Mouse (Mus musculus): ENCODE data around the gene Ttc30a2. TPM values are rescaled to one million over a fixed set of nuclear protein-coding genes. Genes with fewer than 3 reads are reported as not detected.

Ttc30a2 gene
- polyA plus RNA-seq, 1 experiment from 2014 or later: 1.2 TPM

GRCm38 (mm10) chr2:75964512-75964911 is 13.5 kb downstream of the Ttc30a2 start:
- no peak overlapping the region for H3K4me3 ChIP-seq (ENCODE audit: low read depth, low read length)

GRCm38 (mm10) chr2:75964051-75964450 is 13.9 kb downstream of the Ttc30a2 start:
- Histone ChIP-seq H3K27ac (ENCODE audit: low read depth, low read length) (no peak overlapping the region), H3K4me1 (ENCODE audit: control insufficient read depth, insufficient read depth, low read length) (peaks cover 16% of the 10 kb centered on the region), H3K27me3 (ENCODE audit: control insufficient read depth, insufficient read depth, low read length) (no peaks in the 10 kb centered on the region), H3K4me3 (ENCODE audit: low read depth, low read length) (no peak overlapping the region), H3K9me3 (ENCODE audit: control insufficient read depth, low read length) (no peaks in the 10 kb centered on the region), H3K9ac (replicated peaks; ENCODE audit: low read depth, low read length) (no peak overlapping the region), H3K4me2 (ENCODE audit: low read depth, low read length) (no peak overlapping the region), H3K36me3 (ENCODE audit: control insufficient read depth, insufficient read depth, low read length) (no peaks in the 10 kb centered on the region)
- 68% methylated on average over 5 of the region's 5 CpGs for WGBS
- no peak for ATAC-seq (ENCODE audit: low read depth)

More at GRCm38 (mm10) chr2:75964512-75964911, 13.5 kb downstream of the Ttc30a2 start:
- 19% methylated on average over 14 of the region's 14 CpGs for WGBS
- H3K4me1 ChIP-seq (ENCODE audit: control insufficient read depth, insufficient read depth, low read length): peaks cover 11% of the 10 kb centered on the region
- no peaks in the 10 kb centered on the region for H3K27me3 ChIP-seq (ENCODE audit: control insufficient read depth, insufficient read depth, low read length)
- no peaks in the 10 kb centered on the region for H3K36me3 ChIP-seq (ENCODE audit: control insufficient read depth, insufficient read depth, low read length)
- peak overlapping the region; percentile 38; the same call in 1 of the 2 replicates for H3K4me2 ChIP-seq (ENCODE audit: low read depth, low read length)
- H3K27ac ChIP-seq (ENCODE audit: low read depth, low read length): no peak overlapping the region
- no peaks in the 10 kb centered on the region for H3K9me3 ChIP-seq (ENCODE audit: control insufficient read depth, low read length)
- H3K9ac ChIP-seq (replicated peaks; ENCODE audit: low read depth, low read length): no peak overlapping the region
- peak; percentile 24; the same call in 1 of the 2 replicates for ATAC-seq (ENCODE audit: low read depth)

- Histone ChIP-seq H3K4me3 (ENCODE audit: low read depth, low read length) (no peak overlapping the region), H3K36me3 (ENCODE audit: control insufficient read depth, insufficient read depth, low read length) (no peaks in the 10 kb centered on the region), H3K4me2 (ENCODE audit: low read depth, low read length) (no peak overlapping the region), H3K27ac (ENCODE audit: low read depth, low read length) (no peak overlapping the region), H3K9me3 (ENCODE audit: control insufficient read depth, low read length) (no peaks in the 10 kb centered on the region), H3K4me1 (ENCODE audit: control insufficient read depth, insufficient read depth, low read length) (peaks cover 16% of the 10 kb centered on the region), H3K27me3 (ENCODE audit: control insufficient read depth, insufficient read depth, low read length) (no peaks in the 10 kb centered on the region), H3K9ac (replicated peaks; ENCODE audit: low read depth, low read length) (no peak overlapping the region)
- no peak for ATAC-seq (ENCODE audit: low read depth)
- WGBS: 48% methylated on average over 10 of the region's 10 CpGs
Observed at GRCm38 (mm10) chr2:75963211-75963840, 14.6 kb downstream of the Ttc30a2 start.

- peaks cover 16% of the 10 kb centered on the region for H3K4me1 ChIP-seq (ENCODE audit: control insufficient read depth, insufficient read depth, low read length)
- no peaks in the 10 kb centered on the region for H3K27me3 ChIP-seq (ENCODE audit: control insufficient read depth, insufficient read depth, low read length)
- ATAC-seq (ENCODE audit: low read depth): peak; percentile 25; the same call in 1 of the 2 replicates
- no peak overlapping the region; the same call in 1 of the 2 replicates for H3K4me2 ChIP-seq (ENCODE audit: low read depth, low read length)
- no peak overlapping the region for H3K9ac ChIP-seq (replicated peaks; ENCODE audit: low read depth, low read length)
- no peak overlapping the region; the same call in 1 of the 2 replicates for H3K27ac ChIP-seq (ENCODE audit: low read depth, low read length)
- H3K9me3 ChIP-seq (ENCODE audit: control insufficient read depth, low read length): no peaks in the 10 kb centered on the region
- 46% methylated on average over 15 of the region's 15 CpGs for WGBS
- H3K4me3 ChIP-seq (ENCODE audit: low read depth, low read length): no peak overlapping the region
- H3K36me3 ChIP-seq (ENCODE audit: control insufficient read depth, insufficient read depth, low read length): no peaks in the 10 kb centered on the region
Observed at GRCm38 (mm10) chr2:75960366-75961330, 17.3 kb downstream of the Ttc30a2 start.

- H3K4me2 ChIP-seq (ENCODE audit: low read depth, low read length): peak overlapping the region; percentile 5; the same call in 1 of the 2 replicates
- no peak overlapping the region; the same call in 1 of the 2 replicates for H3K9ac ChIP-seq (replicated peaks; ENCODE audit: low read depth, low read length)
- H3K27me3 ChIP-seq (ENCODE audit: control insufficient read depth, insufficient read depth, low read length): no peaks in the 10 kb centered on the region
- no peaks in the 10 kb centered on the region for H3K9me3 ChIP-seq (ENCODE audit: control insufficient read depth, low read length)
- H3K36me3 ChIP-seq (ENCODE audit: control insufficient read depth, insufficient read depth, low read length): no peaks in the 10 kb centered on the region
- H3K4me3 ChIP-seq (ENCODE audit: low read depth, low read length): no peak overlapping the region
- H3K27ac ChIP-seq (ENCODE audit: low read depth, low read length): no peak overlapping the region; the same call in 1 of the 2 replicates
- 12% methylated on average over 15 of the region's 15 CpGs for WGBS
- peak; percentile 46; the same call in 1 of the 2 replicates for ATAC-seq (ENCODE audit: low read depth)
- peaks cover 15% of the 10 kb centered on the region for H3K4me1 ChIP-seq (ENCODE audit: control insufficient read depth, insufficient read depth, low read length)
Observed at GRCm38 (mm10) chr2:75959850-75960365, 18.1 kb downstream of the Ttc30a2 start.

GRCm38 (mm10) chr2:75959183-75959849 is 18.7 kb downstream of the Ttc30a2 start:
- no peak for ATAC-seq (ENCODE audit: low read depth)
- H3K4me3 ChIP-seq (ENCODE audit: low read depth, low read length): no peak overlapping the region

GRCm38 (mm10) chr2:75955709-75956108 is 22.3 kb downstream of the Ttc30a2 start:
- Histone ChIP-seq H3K9me3 (ENCODE audit: control insufficient read depth, low read length) (no peaks in the 10 kb centered on the region), H3K27ac (ENCODE audit: low read depth, low read length) (no peak overlapping the region), H3K4me2 (ENCODE audit: low read depth, low read length) (no peak overlapping the region), H3K4me3 (ENCODE audit: low read depth, low read length) (no peak overlapping the region), H3K36me3 (ENCODE audit: control insufficient read depth, insufficient read depth, low read length) (no peaks in the 10 kb centered on the region), H3K4me1 (ENCODE audit: control insufficient read depth, insufficient read depth, low read length) (peaks cover 12% of the 10 kb centered on the region), H3K27me3 (ENCODE audit: control insufficient read depth, insufficient read depth, low read length) (no peaks in the 10 kb centered on the region), H3K9ac (replicated peaks; ENCODE audit: low read depth, low read length) (no peak overlapping the region)
- 63% methylated on average over 14 of the region's 14 CpGs for WGBS
- ATAC-seq (ENCODE audit: low read depth): no peak

More at GRCm38 (mm10) chr2:75959183-75959849, 18.7 kb downstream of the Ttc30a2 start:
- no peak overlapping the region; the same call in 1 of the 2 replicates for H3K9ac ChIP-seq (replicated peaks; ENCODE audit: low read depth, low read length)
- 28% methylated on average over 18 of the region's 18 CpGs for WGBS
- H3K36me3 ChIP-seq (ENCODE audit: control insufficient read depth, insufficient read depth, low read length): no peaks in the 10 kb centered on the region
- peaks cover 12% of the 10 kb centered on the region for H3K4me1 ChIP-seq (ENCODE audit: control insufficient read depth, insufficient read depth, low read length)
- H3K27me3 ChIP-seq (ENCODE audit: control insufficient read depth, insufficient read depth, low read length): no peaks in the 10 kb centered on the region
- peak overlapping the region; percentile 10; the same call in 1 of the 2 replicates for H3K27ac ChIP-seq (ENCODE audit: low read depth, low read length)
- peak overlapping the region; percentile 5; the same call in 1 of the 2 replicates for H3K4me2 ChIP-seq (ENCODE audit: low read depth, low read length)
- no peaks in the 10 kb centered on the region for H3K9me3 ChIP-seq (ENCODE audit: control insufficient read depth, low read length)

GRCm38 (mm10) chr2:75953320-75953719 is 24.6 kb downstream of the Ttc30a2 start:
- H3K9me3 ChIP-seq (ENCODE audit: control insufficient read depth, low read length): no peaks in the 10 kb centered on the region
- no peak overlapping the region for H3K4me2 ChIP-seq (ENCODE audit: low read depth, low read length)
- no peak overlapping the region for H3K9ac ChIP-seq (replicated peaks; ENCODE audit: low read depth, low read length)
- H3K4me3 ChIP-seq (ENCODE audit: low read depth, low read length): no peak overlapping the region
- H3K27ac ChIP-seq (ENCODE audit: low read depth, low read length): no peak overlapping the region
- ATAC-seq (ENCODE audit: low read depth): no peak
- 87% methylated on average over 5 of the region's 5 CpGs for WGBS
- H3K27me3 ChIP-seq (ENCODE audit: control insufficient read depth, insufficient read depth, low read length): no peaks in the 10 kb centered on the region
- H3K4me1 ChIP-seq (ENCODE audit: control insufficient read depth, insufficient read depth, low read length): no peaks in the 10 kb centered on the region; the same call in 1 of the 2 replicates
- H3K36me3 ChIP-seq (ENCODE audit: control insufficient read depth, insufficient read depth, low read length): no peaks in the 10 kb centered on the region

Measured in neural tube, embryonic 14.5 days (tissue).